Mouse (Mus musculus) megakaryocyte-erythroid progenitor cell, adult 5-6 weeks (primary cell): ENCODE measurements around the gene Kif7. TPM values are rescaled to one million over a fixed set of nuclear protein-coding genes. Genes with fewer than 3 reads are reported as not detected.
A peak's percentile ranks its signal among the peaks of the same experiment; 100 is the strongest.

Source experiments
- ATAC-seq: replicated peaks from 2 replicates; pipeline ENCODE4 v1.8.0; 2016; ENCODE audit warnings: mild to moderate bottlenecking, inconsistent platforms; ENCODE audit not compliant: severe bottlenecking, poor library complexity, low FRiP score, low TSS enrichment
- total RNA-seq, 2 experiments: library from RNA; stranded (forward) in 1 of 2; stranded (reverse) in 1 of 2; fragments of 200-1000, 215-1000 nt in 1 of 2; fragments of >200 nt in 1 of 2; fragmentation: Nextera tagmentation in 1 of 2; gene quantifications; 2 replicates each; pipeline ENCODE4 v1.2.3; 2014 to 2017

Gene Kif7
- total RNA-seq (2014; fragmentation: Nextera tagmentation), result 0.28 and 0.79 TPM in 2 replicates
- total RNA-seq (2017), result 1.8 and 2.5 TPM in 2 replicates

DNA sequence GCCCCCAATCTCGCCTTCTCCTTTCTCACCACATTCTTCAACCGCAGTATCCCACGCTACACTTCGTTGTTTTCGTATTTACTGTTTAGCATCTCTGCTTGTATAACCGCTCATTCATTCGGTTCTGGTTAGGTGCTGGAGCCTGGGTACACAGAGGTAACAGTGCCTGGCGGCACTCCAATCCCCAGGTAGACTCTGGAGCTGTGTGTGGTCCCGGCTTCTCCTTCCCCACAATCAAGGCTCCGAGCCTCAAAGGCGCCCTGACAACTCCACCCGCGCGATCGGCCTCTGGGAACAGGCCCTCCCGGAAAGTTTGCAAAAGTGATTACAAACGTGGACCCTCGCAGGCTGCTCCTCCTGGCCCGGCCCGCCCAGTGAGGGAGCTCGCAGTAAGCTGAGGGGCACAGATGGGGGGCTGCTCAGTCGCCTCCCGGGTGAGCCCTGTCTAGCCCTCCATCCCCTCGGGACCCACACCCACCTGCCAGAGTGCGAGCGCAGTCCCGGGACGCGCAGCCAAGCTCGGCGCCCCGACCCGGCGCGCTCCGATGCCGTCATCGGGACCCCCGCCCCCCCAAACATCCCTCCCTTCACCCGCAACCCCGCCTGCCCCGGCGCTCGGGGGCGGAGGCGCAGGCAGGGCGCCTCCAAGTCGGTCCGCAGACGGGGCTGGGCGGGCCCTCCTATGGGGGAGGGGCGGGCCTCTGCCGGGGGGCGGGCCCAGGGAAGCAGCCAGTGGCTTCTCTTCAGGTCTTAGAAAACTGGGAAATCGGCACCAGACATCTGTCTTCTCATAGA, at the start of gene Kif7:
Kif7 (minus strand) TSS at position 534 of the 795 bp plus-strand sequence.
- ATAC-seq, result peak; percentile 71

GRCm38 (mm10) chr7:79762106-79762505, 46.6 kb upstream of the Kif7 start:
- no peak for ATAC-seq

GRCm38 (mm10) chr7:79761124-79761876, 45.8 kb upstream of the Kif7 start:
- no peak for ATAC-seq

DNA sequence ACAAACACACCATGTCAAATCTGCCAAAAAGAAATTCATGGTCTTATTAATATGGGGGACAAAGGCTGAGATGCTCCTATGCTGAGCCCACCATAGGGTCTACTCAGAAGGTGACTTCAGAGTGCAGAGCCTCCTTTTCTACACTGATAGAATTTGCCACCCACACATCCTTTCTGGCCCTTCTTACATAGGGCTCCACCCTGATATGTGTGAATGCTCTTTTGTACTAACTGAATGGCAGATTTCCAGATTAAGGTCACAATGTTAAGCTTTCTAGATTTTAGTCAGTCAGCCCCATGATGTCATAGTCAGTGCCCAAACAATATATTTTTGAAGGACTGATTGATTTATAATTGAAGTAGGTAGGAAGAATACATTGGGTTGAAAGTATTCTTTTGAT, 44.2 kb upstream of the Kif7 start:
- ATAC-seq, result no peak

DNA sequence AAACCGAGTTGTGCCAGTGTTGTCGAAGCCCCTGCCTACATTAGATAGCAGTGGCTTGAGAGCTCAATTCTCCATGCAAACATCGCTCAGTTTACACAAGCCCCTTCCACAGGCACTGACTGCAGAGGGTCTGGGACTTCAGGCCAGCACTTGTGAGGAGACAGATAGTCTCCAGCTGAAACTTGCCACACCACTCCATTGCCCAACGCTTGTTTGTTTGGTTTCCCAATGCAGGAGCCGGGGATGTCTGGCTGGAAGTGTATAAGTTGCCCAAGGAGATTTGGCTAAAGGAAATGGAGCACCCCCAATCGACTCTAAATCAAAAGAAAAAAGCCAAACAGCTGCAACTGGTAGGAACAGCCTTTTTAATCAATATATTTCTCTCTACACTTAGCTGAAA, 42.7 kb upstream of the Kif7 start:
- ATAC-seq, result no peak

GRCm38 (mm10) chr7:79756334-79756733, 40.8 kb upstream of the Kif7 start:
- ATAC-seq, result no peak

- ATAC-seq, result no peak
These were observed 34.0 kb upstream of the Kif7 start for GRCm38 (mm10) chr7:79749511-79749910.

- no peak for ATAC-seq
These were observed 32.1 kb upstream of the Kif7 start for GRCm38 (mm10) chr7:79747659-79748058.

- ATAC-seq, result no peak
These were observed 29.1 kb upstream of the Kif7 start for GRCm38 (mm10) chr7:79744585-79744984.

DNA sequence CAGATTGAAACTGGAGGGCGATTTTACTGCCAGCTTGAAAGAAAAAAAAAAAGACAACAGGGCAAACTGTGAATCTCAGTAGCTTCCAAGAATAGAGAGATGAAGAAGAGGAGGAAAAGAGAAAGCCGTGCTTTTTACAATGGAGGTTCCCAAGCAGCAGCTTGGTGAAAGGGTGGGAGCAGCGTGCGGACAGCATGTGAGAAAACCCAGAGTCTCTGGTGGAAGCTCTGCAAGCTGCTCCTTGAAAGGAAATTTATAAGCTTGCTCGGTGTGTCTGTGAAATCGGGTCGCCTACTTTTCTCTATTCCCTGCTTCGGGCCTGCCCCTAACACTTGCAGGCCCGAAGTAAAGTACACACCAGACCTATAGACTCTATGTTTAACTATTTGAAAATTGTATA, 28.5 kb upstream of the Kif7 start:
- no peak for ATAC-seq

- ATAC-seq, result peak; percentile 90
These were observed 27.4 kb upstream of the Kif7 start, which contains the start of the genes Pex11a and Wdr93 for GRCm38 (mm10) chr7:79742659-79743536. Gene Pex11a, minus strand, starts transcription at chr7:79743131. Gene Wdr93, plus strand, starts transcription at chr7:79743163.

DNA sequence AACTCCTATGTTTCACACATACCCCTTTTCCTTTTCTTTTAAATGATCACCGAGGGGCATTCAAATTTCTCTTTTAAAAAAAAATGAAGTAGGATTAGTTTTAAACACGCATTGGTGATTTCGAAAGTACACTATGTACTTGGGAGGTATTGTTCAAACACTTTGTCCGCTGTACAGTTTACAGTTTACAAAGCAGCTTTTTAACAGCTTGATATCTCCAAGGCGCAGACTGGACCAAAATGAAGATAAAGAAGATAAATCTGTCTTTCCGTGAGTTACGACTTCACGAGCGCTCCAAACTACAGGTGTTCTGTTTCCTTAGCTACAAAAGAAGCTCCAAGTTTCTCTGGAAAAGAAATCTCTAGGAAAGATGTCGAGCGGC, 26.7 kb upstream of the Kif7 start:
- ATAC-seq, result peak; percentile 48

GRCm38 (mm10) chr7:79740279-79740678, 24.8 kb upstream of the Kif7 start:
- no peak for ATAC-seq

DNA sequence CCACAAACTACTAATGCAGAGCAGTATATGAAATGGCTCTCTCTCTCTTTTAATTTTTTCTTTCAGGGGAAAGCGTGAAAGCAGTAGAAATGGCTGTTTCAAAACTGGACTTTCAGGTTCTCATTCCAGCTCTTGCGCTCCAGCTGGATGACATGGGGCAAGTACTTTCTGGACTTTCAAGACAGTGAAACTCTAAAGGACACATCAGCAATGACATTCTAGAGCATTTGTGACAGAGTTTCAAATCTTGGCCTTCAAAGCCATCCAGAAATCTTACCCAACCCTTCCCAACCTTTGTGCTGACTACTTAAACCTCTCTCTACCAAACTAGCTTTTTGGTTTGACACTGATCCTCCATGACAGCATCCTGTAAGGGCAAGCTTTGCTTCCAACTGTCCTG, 23.4 kb upstream of the Kif7 start:
- no peak for ATAC-seq

DNA sequence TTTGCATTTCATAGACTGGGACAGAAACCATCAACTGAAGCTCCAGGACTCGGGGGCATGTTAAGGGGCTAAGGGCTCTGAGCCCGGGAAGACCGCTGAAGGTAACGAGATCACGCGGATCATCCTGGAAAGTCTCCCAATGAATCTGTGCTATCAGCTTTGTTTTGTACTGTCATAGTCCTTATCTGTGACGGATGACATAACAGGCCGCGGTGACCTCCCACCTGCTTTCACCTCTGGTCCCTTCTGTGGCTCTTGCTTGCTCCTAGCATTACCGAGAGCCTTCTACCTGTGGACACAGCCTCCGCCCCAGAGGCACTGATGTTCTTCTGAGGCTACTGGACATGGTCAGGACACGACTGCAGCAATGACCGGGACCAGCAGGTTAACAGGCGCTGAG, 21.0 kb upstream of the Kif7 start:
- no peak for ATAC-seq

- no peak for ATAC-seq
These were observed 19.0 kb upstream of the Kif7 start for GRCm38 (mm10) chr7:79734563-79734962.

DNA sequence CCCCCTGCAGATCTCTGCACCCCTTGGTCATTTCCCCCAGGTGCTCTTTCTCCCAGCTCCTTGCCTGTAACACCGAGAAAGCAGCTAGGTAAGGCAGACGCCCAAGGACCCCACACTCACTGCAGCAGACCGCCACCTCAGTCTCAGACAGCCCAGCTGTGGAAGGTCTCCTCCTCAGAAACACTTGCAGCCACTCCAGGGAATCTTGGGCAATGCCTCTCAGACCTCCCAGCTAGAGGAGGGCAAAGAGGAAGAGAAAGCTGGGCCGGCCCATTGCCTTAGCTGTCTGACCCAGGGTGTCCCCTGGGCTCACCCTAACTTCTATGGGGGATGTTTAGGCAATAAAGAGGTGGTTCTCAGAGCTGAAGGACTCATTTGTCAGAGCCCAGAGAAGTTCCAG, 17.1 kb upstream of the Kif7 start, which contains the start of gene Plin1:
Plin1 (minus strand) TSS at position 282 of the 400 bp plus-strand sequence.
- ATAC-seq, result no peak

GRCm38 (mm10) chr7:79731438-79731837, 15.9 kb upstream of the Kif7 start:
- no peak for ATAC-seq

GRCm38 (mm10) chr7:79729743-79730370, 14.3 kb upstream of the Kif7 start:
- ATAC-seq, result peak; percentile 56; the same call in 1 of the 2 replicates
